Mouse (Mus musculus): ENCODE data around the gene Sema4a.

DNA sequence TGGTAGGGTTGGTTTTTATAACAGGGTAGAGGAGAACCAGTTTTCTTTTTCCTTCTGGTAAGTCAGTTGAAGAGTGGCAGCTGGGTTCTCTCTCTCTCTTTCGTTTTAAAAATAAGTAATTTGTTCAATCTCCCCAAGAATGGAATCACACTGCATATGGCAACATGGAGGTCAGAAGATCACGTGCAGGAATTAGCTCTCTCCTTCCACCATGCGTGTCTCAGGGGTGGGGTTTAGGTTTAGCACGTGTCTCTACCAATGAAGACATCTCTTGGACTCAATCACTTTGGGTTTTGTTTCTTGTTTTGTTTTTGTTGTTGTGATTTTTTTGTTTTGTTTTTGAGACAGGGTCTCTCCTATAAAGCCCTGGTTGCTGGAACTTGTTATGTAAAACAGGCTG, 18.8 kb upstream of the Sema4a start:
- no peak for TF ChIP-seq CTCF (IDR thresholded peaks at IDR 0.05; ENCODE audit: extremely low read depth, insufficient read depth, insufficient read length, insufficient replicate concordance)
- no peak for TF ChIP-seq POLR2A (IDR thresholded peaks at IDR 0.05; ENCODE audit: low read depth, low read length)
